Mouse (Mus musculus): ENCODE measurements around the gene Sacs. TPM values are rescaled to one million over a fixed set of nuclear protein-coding genes. Genes with fewer than 3 reads are reported as not detected.
"Not testable (repeated sequence)": the region's sequence is repeated elsewhere in the genome, so short reads cannot be mapped to it uniquely, and the experiment has no call there.

The Sacs gene
- polyA plus RNA-seq, 1 experiment from 2014 or later: 0.95 TPM

DNA sequence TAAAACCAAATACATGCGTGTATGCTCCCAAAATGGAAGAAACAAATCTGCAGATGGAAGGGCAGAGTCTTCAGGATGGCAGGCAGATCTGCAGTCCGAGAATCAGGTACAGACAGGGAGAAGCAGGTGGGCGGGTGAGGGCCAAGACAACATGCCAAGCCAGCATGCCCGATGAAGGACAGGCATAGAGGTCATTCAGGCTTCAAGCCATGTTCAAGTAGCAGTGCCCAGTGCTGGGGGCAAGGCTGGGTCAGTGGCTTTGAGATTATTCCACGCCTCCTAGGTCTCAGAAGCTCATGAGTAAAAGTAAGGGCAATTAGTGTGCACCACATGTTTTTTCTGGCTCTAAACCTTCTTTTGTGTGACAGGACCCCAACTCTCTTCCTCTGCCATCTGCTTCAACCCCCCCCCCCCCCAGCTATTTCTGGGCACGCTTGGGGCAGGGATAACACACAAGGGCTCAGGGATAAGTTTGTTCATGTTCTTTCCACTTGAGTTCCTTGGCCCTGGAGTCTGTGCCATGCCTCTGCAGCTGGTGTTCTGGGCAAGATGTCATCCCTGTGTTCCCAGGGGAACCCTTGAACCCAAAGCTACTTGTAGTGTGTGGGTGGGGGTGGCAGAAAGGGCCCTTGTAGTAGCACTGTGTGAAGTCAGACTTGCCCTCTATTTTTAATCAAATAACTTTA lies 16.8 kb downstream of the Sacs start:
- H3K27me3 ChIP-seq (ENCODE audit: control insufficient read depth, insufficient read depth, low read length): no peaks in the 10 kb centered on the region
- no peak overlapping the region for H3K9ac ChIP-seq (ENCODE audit: low read length)
- ATAC-seq (ENCODE audit: low FRiP score, low TSS enrichment): no peak
- no peaks in the 10 kb centered on the region for H3K9me3 ChIP-seq (ENCODE audit: control insufficient read depth, low read length)
- no peaks in the 10 kb centered on the region for H3K36me3 ChIP-seq (ENCODE audit: control insufficient read depth, insufficient read depth, low read length)
- H3K4me3 ChIP-seq (ENCODE audit: low read depth, low read length): no peak overlapping the region
- no peak for DNase-seq (ENCODE audit: low spot score)
- H3K4me2 ChIP-seq (replicated peaks; ENCODE audit: low read depth): no peak overlapping the region
- TF ChIP-seq EP300 (optimal IDR thresholded peaks at IDR 0.05) (no peak), CTCF (IDR thresholded peaks at IDR 0.05; ENCODE audit: low read depth) (no peak)
- WGBS: 81% methylated on average over 6 of the region's 6 CpGs
- H3K4me1 ChIP-seq (replicated peaks; ENCODE audit: control insufficient read depth, insufficient read depth): no peaks in the 10 kb centered on the region
- no peak overlapping the region for H3K27ac ChIP-seq (replicated peaks)

DNA sequence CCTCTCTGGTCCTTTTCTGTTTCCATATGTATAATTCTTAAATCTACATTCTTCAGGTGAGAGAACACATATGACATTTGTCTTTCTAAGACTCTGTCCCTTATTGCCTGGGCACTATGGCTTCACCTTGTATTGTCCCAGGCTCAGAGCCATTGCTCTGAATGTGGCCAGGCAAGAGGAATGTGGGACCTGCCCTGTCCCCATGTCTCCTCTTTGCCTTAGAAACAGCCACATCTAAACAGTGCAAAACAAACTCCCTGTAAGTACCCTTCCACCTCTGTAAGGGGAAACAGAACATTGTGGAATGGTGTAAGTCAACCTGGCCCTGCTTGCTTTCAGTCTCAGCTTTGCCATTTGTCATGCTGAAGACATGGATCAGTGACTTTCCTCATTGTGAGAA lies 17.4 kb downstream of the Sacs start:
- H3K9ac ChIP-seq (ENCODE audit: low read length): no peak overlapping the region
- ATAC-seq (ENCODE audit: low FRiP score, low TSS enrichment): no peak
- no peaks in the 10 kb centered on the region for H3K36me3 ChIP-seq (ENCODE audit: control insufficient read depth, insufficient read depth, low read length)
- H3K4me1 ChIP-seq (replicated peaks; ENCODE audit: control insufficient read depth, insufficient read depth): no peaks in the 10 kb centered on the region
- H3K9me3 ChIP-seq (ENCODE audit: control insufficient read depth, low read length): no peaks in the 10 kb centered on the region
- no peak overlapping the region for H3K4me2 ChIP-seq (replicated peaks; ENCODE audit: low read depth)
- no peak for DNase-seq (ENCODE audit: low spot score)
- TF ChIP-seq CTCF (IDR thresholded peaks at IDR 0.05; ENCODE audit: low read depth) (no peak), EP300 (optimal IDR thresholded peaks at IDR 0.05) (no peak)
- H3K27ac ChIP-seq (replicated peaks): no peak overlapping the region
- H3K27me3 ChIP-seq (ENCODE audit: control insufficient read depth, insufficient read depth, low read length): no peaks in the 10 kb centered on the region
- no peak overlapping the region for H3K4me3 ChIP-seq (ENCODE audit: low read depth, low read length)

DNA sequence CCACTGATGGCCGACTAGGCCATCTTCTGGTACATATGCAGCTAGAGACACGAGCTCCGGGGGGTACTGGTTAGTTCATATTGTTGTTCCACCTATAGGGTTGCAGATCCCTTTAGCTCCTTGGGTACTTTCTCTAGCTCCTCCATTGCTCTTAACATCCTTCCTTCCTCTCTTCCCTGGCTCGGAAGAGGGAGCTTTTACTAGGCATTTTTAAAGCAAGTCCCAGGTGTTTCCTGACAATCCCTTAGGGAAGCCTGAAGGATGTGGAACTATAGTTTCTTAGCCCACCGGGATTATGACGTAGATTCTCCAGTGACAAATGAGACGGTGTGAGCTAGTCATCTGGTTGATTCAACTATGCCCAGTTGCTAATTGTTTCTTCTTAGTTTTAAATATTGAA lies 19.2 kb downstream of the Sacs start:
- not testable (repeated sequence) for H3K4me1 ChIP-seq (replicated peaks; ENCODE audit: control insufficient read depth, insufficient read depth); DNase-seq (ENCODE audit: low spot score); H3K9me3 ChIP-seq (ENCODE audit: control insufficient read depth, low read length); H3K27me3 ChIP-seq (ENCODE audit: control insufficient read depth, insufficient read depth, low read length); H3K36me3 ChIP-seq (ENCODE audit: control insufficient read depth, insufficient read depth, low read length); H3K4me2 ChIP-seq (replicated peaks; ENCODE audit: low read depth); H3K27ac ChIP-seq (replicated peaks); H3K9ac ChIP-seq (ENCODE audit: low read length); ATAC-seq (ENCODE audit: low FRiP score, low TSS enrichment); H3K4me3 ChIP-seq (ENCODE audit: low read depth, low read length)
- 74% methylated on average over 4 of the region's 7 CpGs for WGBS

DNA sequence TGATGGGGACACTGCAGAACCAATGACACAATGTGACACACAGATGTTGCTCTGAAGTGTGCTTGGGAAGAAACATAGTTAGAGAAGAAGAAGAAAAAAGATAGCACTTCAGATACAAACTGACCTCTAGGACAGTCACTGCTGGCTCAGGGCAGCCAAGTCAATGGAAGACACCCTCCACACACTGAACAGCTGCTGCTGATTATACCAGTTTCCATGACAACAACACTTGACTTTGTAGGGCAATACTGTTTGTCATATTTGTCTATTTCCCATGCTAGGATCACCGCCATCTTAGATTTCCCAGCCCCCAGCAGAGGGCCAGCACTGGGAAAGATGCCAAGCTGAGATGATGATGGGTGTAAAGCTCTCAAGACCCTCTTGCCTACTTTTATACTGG lies 22.7 kb downstream of the Sacs start:
- no peak overlapping the region for H3K4me3 ChIP-seq (ENCODE audit: low read depth, low read length)
- no peaks in the 10 kb centered on the region for H3K36me3 ChIP-seq (ENCODE audit: control insufficient read depth, insufficient read depth, low read length)
- TF ChIP-seq EP300 (optimal IDR thresholded peaks at IDR 0.05): no peak
- DNase-seq (ENCODE audit: low spot score) (no peak), ATAC-seq (ENCODE audit: low FRiP score, low TSS enrichment) (no peak)
- peak overlapping the region; percentile 45 for H3K27ac ChIP-seq (replicated peaks)
- H3K9ac ChIP-seq (ENCODE audit: low read length): no peak overlapping the region
- no peaks in the 10 kb centered on the region for H3K27me3 ChIP-seq (ENCODE audit: control insufficient read depth, insufficient read depth, low read length)
- H3K4me2 ChIP-seq (replicated peaks; ENCODE audit: low read depth): no peak overlapping the region
- WGBS: 68% methylated on average over 1 of the region's 1 CpGs
- H3K4me1 ChIP-seq (replicated peaks; ENCODE audit: control insufficient read depth, insufficient read depth): 0 out of 2 replicates have a peak, but pooled peaks cover 3% of the 10 kb centered on the region
- H3K9me3 ChIP-seq (ENCODE audit: control insufficient read depth, low read length): no peaks in the 10 kb centered on the region

DNA sequence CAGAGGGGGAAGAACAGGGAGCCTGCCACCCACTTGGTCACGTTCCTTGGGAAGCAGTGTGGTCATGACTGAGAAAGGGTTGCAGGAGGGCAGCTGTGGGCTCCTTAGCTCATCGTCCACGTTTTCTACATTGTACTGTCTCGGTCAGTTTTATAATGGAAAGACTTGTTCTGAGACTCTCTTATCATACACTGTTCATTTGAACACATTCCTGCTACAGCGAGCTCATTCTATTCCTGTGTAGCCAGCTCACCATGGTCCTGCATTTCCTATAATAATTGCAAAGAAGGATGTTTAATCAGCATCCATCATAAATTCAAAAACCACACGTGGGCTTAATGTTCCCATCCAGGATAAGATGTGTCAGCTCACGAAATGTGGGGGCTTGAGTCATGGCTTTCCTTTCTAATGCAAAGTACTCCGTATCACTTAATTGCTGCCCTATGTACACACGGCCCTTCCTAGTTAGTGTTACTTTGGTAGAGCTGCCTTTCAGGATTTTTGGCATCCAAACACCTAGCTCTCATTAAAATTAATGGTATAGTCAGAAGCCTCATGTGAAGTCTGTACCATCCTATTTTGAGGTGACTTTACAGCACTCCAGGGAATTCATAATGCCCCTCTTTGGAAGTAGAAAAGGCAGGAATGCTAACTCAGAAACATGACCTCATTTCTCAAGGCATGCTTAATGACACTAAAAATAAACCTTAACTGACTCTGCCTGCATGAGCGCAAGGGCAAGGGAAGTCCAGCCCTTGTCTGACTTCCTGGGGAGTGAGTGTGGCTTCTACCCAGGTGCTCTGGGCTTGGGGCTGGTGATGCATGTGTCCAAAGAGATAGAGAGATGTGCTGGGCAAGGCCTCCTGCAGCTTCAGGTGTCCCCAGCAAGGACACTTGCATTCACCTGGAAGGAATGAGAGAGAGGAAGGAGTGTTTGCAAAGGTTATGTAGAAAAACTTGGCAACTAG lies 23.4 kb downstream of the Sacs start:
- ATAC-seq (ENCODE audit: low FRiP score, low TSS enrichment): peak; percentile 40; the same call in 1 of the 2 replicates
- H3K4me3 ChIP-seq (ENCODE audit: low read depth, low read length): no peak overlapping the region
- no peak overlapping the region for H3K4me2 ChIP-seq (replicated peaks; ENCODE audit: low read depth)
- no peak overlapping the region for H3K9ac ChIP-seq (ENCODE audit: low read length)
- H3K9me3 ChIP-seq (ENCODE audit: control insufficient read depth, low read length): no peaks in the 10 kb centered on the region
- DNase-seq (ENCODE audit: low spot score): no peak
- TF ChIP-seq CTCF (IDR thresholded peaks at IDR 0.05; ENCODE audit: low read depth) (no peak), EP300 (optimal IDR thresholded peaks at IDR 0.05) (no peak)
- 0 out of 2 replicates have a peak, but pooled peaks cover 3% of the 10 kb centered on the region for H3K4me1 ChIP-seq (replicated peaks; ENCODE audit: control insufficient read depth, insufficient read depth)
- H3K27ac ChIP-seq (replicated peaks): peak overlapping the region; percentile 45
- H3K36me3 ChIP-seq (ENCODE audit: control insufficient read depth, insufficient read depth, low read length): no peaks in the 10 kb centered on the region
- no peaks in the 10 kb centered on the region for H3K27me3 ChIP-seq (ENCODE audit: control insufficient read depth, insufficient read depth, low read length)
- WGBS: 38% methylated on average over 10 of the region's 10 CpGs

DNA sequence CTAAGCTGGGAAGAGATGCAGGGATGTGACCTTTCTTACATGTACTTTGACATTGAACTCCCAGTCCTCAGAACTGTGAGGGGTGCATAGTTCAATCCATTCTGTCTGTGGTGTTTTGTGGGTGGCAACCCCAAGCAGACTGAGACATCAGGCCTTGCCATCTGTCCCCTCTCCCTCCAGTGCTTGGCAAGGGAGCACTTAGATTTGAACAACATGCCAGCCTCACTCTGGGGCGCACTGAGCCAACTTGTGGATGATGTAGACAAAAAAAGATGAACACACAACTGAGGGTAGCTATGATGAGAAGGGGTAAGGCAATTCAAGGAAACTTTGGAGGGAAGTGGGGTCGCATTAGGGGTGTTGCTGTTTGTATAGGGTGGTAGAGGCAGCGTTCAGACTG lies 26.2 kb downstream of the Sacs start:
- WGBS: 86% methylated on average over 3 of the region's 3 CpGs
- no peak for ATAC-seq (ENCODE audit: low FRiP score, low TSS enrichment)
- Histone ChIP-seq H3K4me1 (replicated peaks; ENCODE audit: control insufficient read depth, insufficient read depth) (0 out of 2 replicates have a peak, but pooled peaks cover 3% of the 10 kb centered on the region), H3K36me3 (ENCODE audit: control insufficient read depth, insufficient read depth, low read length) (no peaks in the 10 kb centered on the region), H3K27me3 (ENCODE audit: control insufficient read depth, insufficient read depth, low read length) (no peaks in the 10 kb centered on the region), H3K4me2 (replicated peaks; ENCODE audit: low read depth) (no peak overlapping the region), H3K9me3 (ENCODE audit: control insufficient read depth, low read length) (no peaks in the 10 kb centered on the region), H3K4me3 (ENCODE audit: low read depth, low read length) (no peak overlapping the region), H3K27ac (replicated peaks) (no peak overlapping the region), H3K9ac (ENCODE audit: low read length) (no peak overlapping the region)
- TF ChIP-seq CTCF (IDR thresholded peaks at IDR 0.05; ENCODE audit: low read depth) (no peak), EP300 (optimal IDR thresholded peaks at IDR 0.05) (no peak)
- DNase-seq (ENCODE audit: low spot score): no peak
